Mouse (Mus musculus) embryonic fibroblast, embryonic 13.5 days (primary cell): ENCODE results near the gene Ell2. TPM values are rescaled to one million over a fixed set of nuclear protein-coding genes. Genes with fewer than 3 reads are reported as not detected.

Experiments
- H3K27ac ChIP-seq: 2 replicates; pipeline ENCODE4 v1.5.1; 2012; ENCODE audit warnings: low read length, control low read depth, inconsistent platforms; ENCODE audit not compliant: insufficient read depth
- H3K4me1 ChIP-seq: 2 replicates; pipeline ENCODE4 v1.6.1; 2011; ENCODE audit warnings: low read length; ENCODE audit not compliant: control insufficient read depth, insufficient read depth
- H3K4me3 ChIP-seq: 2 replicates; pipeline ENCODE4 v1.5.1; 2011; ENCODE audit warnings: mild to moderate bottlenecking, control low read depth, low read length; ENCODE audit not compliant: insufficient read depth
- CTCF ChIP-seq: IDR thresholded peaks from 2 replicates; pipeline ENCODE4 v1.5.1; 2011; ENCODE audit warnings: mild to moderate bottlenecking, control low read depth, low read length, moderate library complexity, borderline replicate concordance; ENCODE audit not compliant: insufficient read depth
- POLR2A ChIP-seq: IDR thresholded peaks from 2 replicates; pipeline ENCODE4 v1.6.1; 2011; ENCODE audit warnings: low read depth, mild to moderate bottlenecking, control low read depth, low read length, moderate library complexity
- polyA plus RNA-seq: library from polyadenylated mRNA; stranded (reverse); fragments of >200 nt; gene quantifications from 2 replicates; pipeline ENCODE4 v1.2.4, GENCODE M21; 2011; ENCODE audit warnings: low read depth; ENCODE audit not compliant: missing spikeins, insufficient read length

Ell2 gene
- polyA plus RNA-seq, 1 experiment = 67.4 TPM

GRCm38 (mm10) chr13:75818945-75819706 is 112.6 kb downstream of the Ell2 start:
- Histone ChIP-seq H3K27ac (no peak overlapping the region), H3K4me3 (no peak overlapping the region), H3K4me1 (no peaks in the 10 kb centered on the region)
- TF ChIP-seq CTCF (no peak), POLR2A (no peak)

- Histone ChIP-seq H3K4me3 (no peak overlapping the region), H3K27ac (no peak overlapping the region), H3K4me1 (no peaks in the 10 kb centered on the region)
- TF ChIP-seq CTCF = no peak
Observed at GRCm38 (mm10) chr13:75819898-75820297, 113.3 kb downstream of the Ell2 start.

Other genes with a start within 250 kb of the Ell2 start
- 31.1 and 35.7 TPM in 2 replicates for gene Glrx, start 133.1 kb downstream of the Ell2 start, polyA plus RNA-seq
- 91.2 and 101 TPM in 2 replicates for gene Rhobtb3, start 237.2 kb downstream of the Ell2 start, polyA plus RNA-seq